Mouse (Mus musculus) lung, embryonic 16.5 days (tissue): ENCODE measurements around the gene Col5a1. TPM values are rescaled to one million over a fixed set of nuclear protein-coding genes. Genes with fewer than 3 reads are reported as not detected.

ENCODE experiments used
- ATAC-seq: fragments of 200-750 bp; cut with Nextera tagmentation; 2 replicates; pipeline ENCODE4 v1.8.0; 2017; ENCODE audit warnings: low read depth, mild to moderate bottlenecking, moderate library complexity
- H3K27ac ChIP-seq: fragments of 300-500 bp; sonication (generic); 2 replicates; pipeline ENCODE4 v1.5.1; 2014; ENCODE audit warnings: mild to moderate bottlenecking, control low read depth, low read length
- H3K27me3 ChIP-seq: fragments of 300-500 bp; sonication (generic); 2 replicates; pipeline ENCODE4 v1.6.1; 2014; ENCODE audit warnings: low read depth, low read length, mixed read lengths; ENCODE audit not compliant: control insufficient read depth, insufficient read depth
- H3K36me3 ChIP-seq: fragments of 300-500 bp; sonication (generic); 2 replicates; pipeline ENCODE4 v1.6.1; 2014; ENCODE audit warnings: low read length; ENCODE audit not compliant: control insufficient read depth, insufficient read depth
- H3K4me1 ChIP-seq: fragments of 300-500 bp; sonication (generic); replicated peaks from 2 replicates; pipeline ENCODE4 v1.6.1; 2014; ENCODE audit warnings: low read length, mixed read lengths; ENCODE audit not compliant: control insufficient read depth, insufficient read depth
- H3K4me2 ChIP-seq: fragments of 300-500 bp; sonication (generic); 2 replicates; pipeline ENCODE4 v1.6.1; 2014; ENCODE audit warnings: low read depth, low read length, control low read depth
- H3K4me3 ChIP-seq: fragments of 300-500 bp; sonication (generic); 2 replicates; pipeline ENCODE4 v1.5.1; 2014; ENCODE audit warnings: mild to moderate bottlenecking, low read length, control low read depth
- H3K9ac ChIP-seq: fragments of 300-500 bp; sonication (generic); 2 replicates; pipeline ENCODE4 v1.6.1; 2014; ENCODE audit warnings: low read length, control low read depth
- H3K9me3 ChIP-seq: fragments of 300-500 bp; sonication (generic); 2 replicates; pipeline ENCODE4 v1.6.1; 2016; ENCODE audit warnings: low read length; ENCODE audit not compliant: control insufficient read depth
- WGBS: fragments of 180-500 bp; shearing (Covaris S2); extraction: QIAGEN DNeasy Blood & Tissue Kit; methylation state at CpG from one replicate; pipeline ENCODE4 v1.1.7; 2014; 5-methylcytosine and 5-hydroxymethylcytosine counted together
- polyA plus RNA-seq: library from polyadenylated mRNA; unstranded; fragments of >200 nt; fragmentation: Nextera tagmentation; extraction: Ambion mirVana; gene quantifications from 2 replicates; pipeline ENCODE4 v1.2.1, GENCODE M21; 2015

The Col5a1 gene
- polyA plus RNA-seq, 1 experiment from 2014 or later = 66.2 TPM

DNA sequence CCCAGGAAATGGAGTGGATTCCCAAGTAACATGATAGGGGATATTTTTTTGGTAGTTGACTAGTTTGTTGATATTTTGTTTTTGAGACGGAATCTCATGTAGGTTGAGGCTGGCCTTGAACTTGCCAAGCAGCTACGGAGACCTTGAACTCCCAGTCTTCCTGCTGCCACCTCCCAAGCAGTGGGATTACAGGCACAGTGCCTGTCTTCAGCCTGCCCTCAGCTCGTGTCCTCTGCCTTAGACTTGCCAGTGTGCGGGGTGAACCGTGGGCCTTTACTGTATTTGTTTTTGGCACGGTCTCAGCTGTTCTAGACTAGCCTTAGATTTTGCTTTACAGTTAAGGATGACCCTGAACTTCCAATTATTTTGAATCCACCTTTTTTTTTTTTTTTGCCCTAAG lies 37.5 kb downstream of the Col5a1 start:
- no peak overlapping the region for H3K4me3 ChIP-seq
- WGBS = 77% methylated on average over 6 of the region's 6 CpGs
- no peaks in the 10 kb centered on the region for H3K4me1 ChIP-seq
- no peak overlapping the region for H3K4me2 ChIP-seq
- no peak overlapping the region for H3K9ac ChIP-seq
- H3K27ac ChIP-seq = no peak overlapping the region
- no peak for ATAC-seq
- H3K27me3 ChIP-seq = no peaks in the 10 kb centered on the region
- no peaks in the 10 kb centered on the region for H3K9me3 ChIP-seq
- H3K36me3 ChIP-seq = no peaks in the 10 kb centered on the region

DNA sequence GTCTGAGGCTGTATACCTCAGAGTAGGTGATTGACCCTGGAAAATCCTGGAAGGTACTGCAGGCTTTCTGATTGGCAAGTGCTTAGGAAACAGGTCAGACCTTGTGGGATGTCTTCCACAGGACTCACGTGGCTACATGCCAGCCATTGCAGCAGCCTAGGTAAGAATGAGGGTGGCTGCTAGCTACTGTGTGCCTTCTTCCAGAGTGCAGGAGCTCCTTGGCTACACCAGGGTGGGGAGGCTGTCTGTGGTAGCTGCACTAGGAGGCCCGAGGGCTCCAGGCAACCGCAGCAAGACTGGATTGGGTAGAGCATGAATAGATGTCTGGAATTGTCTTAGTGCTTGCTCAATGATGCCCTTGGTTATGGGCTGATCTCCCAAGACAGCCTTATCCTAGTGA lies 38.2 kb downstream of the Col5a1 start:
- H3K36me3 ChIP-seq = peaks cover 2% of the 10 kb centered on the region; the same call in 1 of the 2 replicates
- WGBS = 79% methylated on average over 3 of the region's 3 CpGs
- H3K4me1 ChIP-seq = no peaks in the 10 kb centered on the region
- no peak overlapping the region for H3K27ac ChIP-seq
- ATAC-seq = no peak
- H3K4me2 ChIP-seq = no peak overlapping the region
- no peak overlapping the region for H3K9ac ChIP-seq
- no peaks in the 10 kb centered on the region for H3K27me3 ChIP-seq
- no peaks in the 10 kb centered on the region for H3K9me3 ChIP-seq
- H3K4me3 ChIP-seq = no peak overlapping the region

DNA sequence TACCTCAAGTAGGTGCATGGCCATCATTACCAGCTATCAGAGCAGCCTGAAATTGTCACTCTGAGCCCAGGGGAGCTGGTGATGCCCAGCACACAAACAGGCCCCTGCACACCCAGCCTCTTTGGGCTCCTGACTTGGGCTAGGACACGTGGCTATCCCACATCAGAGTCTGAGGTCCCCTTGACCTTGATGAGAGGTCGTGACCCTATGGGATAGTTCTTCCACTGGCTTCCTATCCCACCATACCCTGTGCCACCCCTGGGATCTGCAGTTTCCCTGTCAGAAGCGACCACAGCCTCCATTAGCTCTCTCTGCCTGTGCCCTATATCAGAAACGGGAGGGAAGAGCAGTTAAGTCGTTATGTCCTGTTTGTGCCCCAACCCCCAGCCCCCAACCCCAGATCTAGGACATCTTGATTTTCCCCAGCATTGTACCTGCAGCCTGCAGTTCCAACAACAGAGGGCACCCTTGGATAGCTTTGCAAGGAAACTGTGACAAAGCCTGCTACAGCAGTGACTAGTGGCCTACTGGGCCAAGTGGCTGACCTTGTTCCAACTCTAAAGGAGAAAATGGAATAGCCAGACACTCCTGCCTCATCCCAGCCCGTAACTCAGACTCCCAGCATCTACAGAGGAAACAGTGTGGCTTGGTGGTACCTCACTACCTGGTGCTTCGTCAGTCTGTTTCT lies 40.4 kb downstream of the Col5a1 start:
- ATAC-seq = no peak
- H3K4me2 ChIP-seq = no peak overlapping the region
- H3K27ac ChIP-seq = no peak overlapping the region
- no peaks in the 10 kb centered on the region for H3K9me3 ChIP-seq
- WGBS = 46% methylated on average over 7 of the region's 7 CpGs
- H3K9ac ChIP-seq = no peak overlapping the region
- no peak overlapping the region for H3K4me3 ChIP-seq
- no peaks in the 10 kb centered on the region for H3K27me3 ChIP-seq
- H3K4me1 ChIP-seq = peaks cover 16% of the 10 kb centered on the region
- H3K36me3 ChIP-seq = peaks cover 2% of the 10 kb centered on the region; the same call in 1 of the 2 replicates

DNA sequence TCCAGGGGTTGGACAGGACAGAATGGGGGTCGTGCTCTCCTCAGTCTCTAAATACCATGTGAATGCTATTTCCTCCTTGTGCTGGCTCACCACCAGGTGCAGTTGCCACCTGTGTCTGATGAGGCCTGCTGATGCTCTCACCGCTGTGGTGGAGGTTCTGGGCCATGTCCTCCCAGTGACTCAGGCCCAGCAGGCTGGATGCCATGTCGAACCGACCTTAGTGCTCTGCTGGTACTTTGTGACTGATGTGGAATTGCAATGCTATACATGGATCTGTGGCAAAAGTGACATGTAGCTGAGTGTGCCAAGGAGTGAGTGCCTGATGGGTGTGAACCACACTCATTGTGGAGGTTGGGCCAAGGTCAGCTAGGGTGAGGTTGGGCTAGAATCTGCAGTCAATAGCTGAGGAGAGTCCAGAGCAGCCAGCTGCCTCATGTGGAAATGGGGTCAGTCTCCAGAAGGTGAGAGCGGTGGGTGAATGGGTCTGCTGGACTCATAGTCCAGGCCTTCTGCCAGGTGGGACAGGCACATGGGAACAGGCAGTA lies 44.3 kb downstream of the Col5a1 start:
- H3K27ac ChIP-seq = peak overlapping the region; percentile 48
- H3K36me3 ChIP-seq = peaks cover 2% of the 10 kb centered on the region; the same call in 1 of the 2 replicates
- 84% methylated on average over 5 of the region's 5 CpGs for WGBS
- no peaks in the 10 kb centered on the region for H3K9me3 ChIP-seq
- no peak overlapping the region for H3K9ac ChIP-seq
- H3K4me1 ChIP-seq = peaks cover 52% of the 10 kb centered on the region
- H3K27me3 ChIP-seq = no peaks in the 10 kb centered on the region
- H3K4me2 ChIP-seq = no peak overlapping the region
- ATAC-seq = no peak
- no peak overlapping the region for H3K4me3 ChIP-seq

DNA sequence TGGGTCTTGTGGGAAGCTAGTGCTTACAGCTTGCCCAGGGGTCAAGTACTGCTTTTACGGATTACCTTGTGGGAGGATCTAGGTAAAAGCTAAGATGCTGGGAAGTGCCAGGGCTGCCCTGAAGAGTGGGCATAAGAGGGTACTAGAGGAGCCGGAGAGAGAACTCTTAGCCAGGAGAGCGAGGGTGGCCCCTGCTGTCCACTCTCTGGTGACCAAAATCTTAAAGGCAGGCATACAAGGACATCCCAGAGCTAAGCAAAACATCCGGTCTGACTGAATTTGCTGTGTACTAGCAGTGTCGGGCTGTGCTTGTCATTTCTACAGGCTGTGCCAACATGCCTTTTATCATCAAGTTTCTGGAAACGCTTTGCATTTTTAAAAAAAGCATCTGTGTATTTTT lies 44.9 kb downstream of the Col5a1 start:
- H3K9me3 ChIP-seq = no peaks in the 10 kb centered on the region
- H3K36me3 ChIP-seq = peaks cover 2% of the 10 kb centered on the region; the same call in 1 of the 2 replicates
- H3K27me3 ChIP-seq = no peaks in the 10 kb centered on the region
- ATAC-seq = peak; percentile 39
- H3K4me2 ChIP-seq = no peak overlapping the region
- no peak overlapping the region for H3K4me3 ChIP-seq
- peaks cover 57% of the 10 kb centered on the region for H3K4me1 ChIP-seq
- 41% methylated on average over 6 of the region's 6 CpGs for WGBS
- no peak overlapping the region for H3K9ac ChIP-seq
- H3K27ac ChIP-seq = peak overlapping the region; percentile 48

DNA sequence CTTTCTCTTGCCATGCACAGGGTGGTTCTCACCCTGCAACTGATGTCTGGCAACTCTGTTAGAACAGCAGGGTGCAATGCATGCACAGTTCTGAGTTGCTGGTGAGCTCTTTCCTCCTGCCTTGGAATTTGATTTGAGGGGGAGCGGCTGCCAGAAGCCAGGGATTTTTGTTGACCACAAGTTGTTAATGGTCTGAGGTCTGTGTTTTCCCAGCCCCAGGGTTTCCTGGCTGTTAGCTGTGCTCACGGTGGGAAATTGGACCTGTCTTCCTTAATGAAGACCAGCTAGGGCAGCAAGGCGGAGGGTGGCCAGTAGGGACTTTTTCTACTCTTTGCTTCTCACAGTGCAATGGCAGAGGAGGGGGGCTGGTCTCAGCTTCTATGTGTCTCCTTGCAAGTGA lies 45.7 kb downstream of the Col5a1 start:
- H3K4me1 ChIP-seq = peaks cover 66% of the 10 kb centered on the region
- H3K9ac ChIP-seq = no peak overlapping the region; the same call in 1 of the 2 replicates
- H3K27ac ChIP-seq = peak overlapping the region; percentile 63
- no peaks in the 10 kb centered on the region for H3K27me3 ChIP-seq
- H3K4me3 ChIP-seq = no peak overlapping the region
- H3K9me3 ChIP-seq = no peaks in the 10 kb centered on the region
- peaks cover 2% of the 10 kb centered on the region; the same call in 1 of the 2 replicates for H3K36me3 ChIP-seq
- no peak for ATAC-seq
- H3K4me2 ChIP-seq = no peak overlapping the region
- 38% methylated on average over 3 of the region's 3 CpGs for whole genome bisulfite sequencing

DNA sequence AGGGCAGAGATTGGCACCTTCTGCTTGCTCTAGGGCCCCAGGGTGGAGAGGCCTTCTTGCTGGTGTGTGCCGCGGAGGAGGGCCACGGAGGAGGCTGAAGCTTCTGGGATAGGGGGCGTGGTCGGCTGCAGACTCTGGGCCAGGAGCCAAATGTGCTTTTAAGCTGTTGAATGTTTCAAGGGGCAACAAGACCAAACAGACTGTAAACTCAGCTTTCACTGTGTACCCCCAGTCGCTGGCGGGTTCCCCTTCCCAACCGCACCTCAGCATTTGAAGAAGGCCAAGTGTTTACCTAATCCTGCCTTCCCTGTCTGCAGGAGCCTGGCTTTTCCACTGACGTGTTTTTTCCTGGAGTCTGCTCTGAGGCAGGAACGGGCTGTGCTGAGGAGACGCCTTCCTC lies 48.0 kb downstream of the Col5a1 start:
- Histone ChIP-seq H3K27me3 (no peaks in the 10 kb centered on the region), H3K4me2 (peak overlapping the region; percentile 14; the same call in 1 of the 2 replicates), H3K27ac (peak overlapping the region; percentile 94), H3K9ac (peak overlapping the region; percentile 48), H3K9me3 (no peaks in the 10 kb centered on the region), H3K36me3 (peaks cover under 1% of the 10 kb centered on the region; the same call in 1 of the 2 replicates), H3K4me1 (peaks cover 69% of the 10 kb centered on the region), H3K4me3 (no peak overlapping the region)
- peak; percentile 77 for ATAC-seq
- WGBS = 10% methylated on average over 11 of the region's 11 CpGs

- no peak for ATAC-seq
- no peak overlapping the region for H3K4me3 ChIP-seq
- no peaks in the 10 kb centered on the region for H3K9me3 ChIP-seq
- peaks cover 71% of the 10 kb centered on the region for H3K4me1 ChIP-seq
- peak overlapping the region; percentile 94 for H3K27ac ChIP-seq
- H3K27me3 ChIP-seq = no peaks in the 10 kb centered on the region
- H3K4me2 ChIP-seq = peak overlapping the region; percentile 14; the same call in 1 of the 2 replicates
- H3K9ac ChIP-seq = peak overlapping the region; percentile 48
- no peaks in the 10 kb centered on the region for H3K36me3 ChIP-seq
- 61% methylated on average over 9 of the region's 9 CpGs for WGBS
Measured at GRCm38 (mm10) chr2:27934831-27935230, 48.6 kb downstream of the Col5a1 start.

DNA sequence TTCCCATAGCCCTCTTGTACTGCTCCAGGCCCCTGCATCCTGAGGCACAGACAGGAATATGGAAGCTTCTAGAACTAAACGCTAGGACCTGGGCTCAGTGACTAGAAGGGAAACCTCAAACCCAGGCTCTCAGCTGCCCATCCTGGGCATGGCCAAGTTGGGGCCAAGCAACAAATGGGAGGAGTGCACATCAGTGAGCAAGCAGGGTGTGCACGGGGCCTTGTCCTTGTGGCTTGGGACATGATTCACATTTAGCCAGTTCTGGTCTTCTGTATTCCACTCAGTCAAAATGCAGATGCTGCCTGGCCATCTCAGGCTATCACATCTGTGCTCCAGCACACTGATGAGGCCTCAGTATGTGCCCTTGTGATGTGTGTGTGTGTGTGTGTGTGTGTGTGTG lies 49.2 kb downstream of the Col5a1 start:
- Histone ChIP-seq H3K9me3 (no peaks in the 10 kb centered on the region), H3K4me3 (no peak overlapping the region), H3K9ac (peak overlapping the region; percentile 48), H3K36me3 (no peaks in the 10 kb centered on the region), H3K4me1 (peaks cover 66% of the 10 kb centered on the region), H3K4me2 (no peak overlapping the region), H3K27ac (peak overlapping the region; percentile 94; the same call in 1 of the 2 replicates), H3K27me3 (no peaks in the 10 kb centered on the region)
- ATAC-seq = no peak
- WGBS = 87% methylated on average over 2 of the region's 2 CpGs
